Mouse (Mus musculus): ENCODE results near the gene Col5a1. TPM values are rescaled to one million over a fixed set of nuclear protein-coding genes. Genes with fewer than 3 reads are reported as not detected.

Gene Col5a1
- polyA plus RNA-seq, 1 experiment from 2014 or later, result 78.1 TPM

DNA sequence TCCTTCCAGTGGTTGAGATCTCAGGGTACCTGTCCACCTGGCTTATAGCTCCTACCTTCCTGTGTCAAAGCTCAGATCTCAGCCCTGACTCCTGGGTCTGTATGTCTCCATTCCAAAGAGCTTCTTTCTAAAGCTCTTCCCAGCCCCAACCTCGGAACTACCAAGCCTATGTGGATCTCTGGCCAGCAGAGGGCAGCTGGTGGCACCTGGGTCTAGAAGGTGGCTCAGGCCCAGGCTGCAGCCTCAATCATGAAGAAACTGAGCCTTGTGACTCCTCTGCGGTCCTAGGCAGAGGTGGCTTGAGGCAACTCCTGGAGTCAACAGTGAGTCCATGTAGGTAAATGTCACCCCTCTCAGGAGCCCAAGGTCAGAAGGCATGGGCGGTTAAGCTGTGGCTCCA, 97.7 kb downstream of the Col5a1 start:
- no peak for ATAC-seq
- H3K27ac ChIP-seq (ENCODE audit: low read length), result no peak overlapping the region

DNA sequence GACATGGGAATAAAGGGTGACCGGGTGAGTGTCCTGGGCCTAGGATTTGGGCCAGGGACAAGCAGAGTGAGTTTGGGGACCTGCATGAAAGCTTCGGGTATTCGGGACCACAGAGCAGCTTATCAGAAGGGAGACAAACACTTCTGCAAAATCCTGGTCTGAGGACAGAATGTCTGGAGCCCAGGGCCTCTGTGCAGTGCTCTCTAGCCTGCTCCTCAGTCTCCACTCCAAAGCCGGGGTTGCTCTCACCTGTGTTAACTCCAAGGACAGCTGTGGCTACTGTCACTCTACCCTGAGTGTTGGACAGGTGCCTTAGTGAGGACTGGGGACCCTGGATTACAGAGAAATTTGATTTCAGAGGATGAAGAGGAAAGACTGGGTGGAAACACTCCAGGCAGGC, 100.5 kb downstream of the Col5a1 start:
- Histone ChIP-seq H3K9ac (ENCODE audit: low read depth, low read length) (no peak overlapping the region), H3K4me2 (ENCODE audit: low read depth, low read length) (no peak overlapping the region), H3K9me3 (ENCODE audit: control insufficient read depth, low read length) (no peaks in the 10 kb centered on the region), H3K4me1 (ENCODE audit: control insufficient read depth, insufficient read depth, low read length) (no peaks in the 10 kb centered on the region), H3K27me3 (replicated peaks; ENCODE audit: control insufficient read depth, insufficient read depth, low read length) (no peaks in the 10 kb centered on the region), H3K4me3 (ENCODE audit: low read length) (no peak overlapping the region), H3K27ac (ENCODE audit: low read length) (no peak overlapping the region), H3K36me3 (ENCODE audit: control insufficient read depth, insufficient read depth, low read length) (no peaks in the 10 kb centered on the region)
- WGBS, result 89% methylated on average over 4 of the region's 4 CpGs
- ATAC-seq, result no peak

More for the DNA sequence above, 97.7 kb downstream of the Col5a1 start:
- Histone ChIP-seq H3K4me1 (ENCODE audit: control insufficient read depth, insufficient read depth, low read length) (no peaks in the 10 kb centered on the region), H3K9me3 (ENCODE audit: control insufficient read depth, low read length) (no peaks in the 10 kb centered on the region), H3K4me2 (ENCODE audit: low read depth, low read length) (no peak overlapping the region), H3K9ac (ENCODE audit: low read depth, low read length) (no peak overlapping the region), H3K4me3 (ENCODE audit: low read length) (no peak overlapping the region), H3K36me3 (ENCODE audit: control insufficient read depth, insufficient read depth, low read length) (no peaks in the 10 kb centered on the region), H3K27me3 (replicated peaks; ENCODE audit: control insufficient read depth, insufficient read depth, low read length) (no peaks in the 10 kb centered on the region)
- 54% methylated on average over 3 of the region's 3 CpGs for WGBS

DNA sequence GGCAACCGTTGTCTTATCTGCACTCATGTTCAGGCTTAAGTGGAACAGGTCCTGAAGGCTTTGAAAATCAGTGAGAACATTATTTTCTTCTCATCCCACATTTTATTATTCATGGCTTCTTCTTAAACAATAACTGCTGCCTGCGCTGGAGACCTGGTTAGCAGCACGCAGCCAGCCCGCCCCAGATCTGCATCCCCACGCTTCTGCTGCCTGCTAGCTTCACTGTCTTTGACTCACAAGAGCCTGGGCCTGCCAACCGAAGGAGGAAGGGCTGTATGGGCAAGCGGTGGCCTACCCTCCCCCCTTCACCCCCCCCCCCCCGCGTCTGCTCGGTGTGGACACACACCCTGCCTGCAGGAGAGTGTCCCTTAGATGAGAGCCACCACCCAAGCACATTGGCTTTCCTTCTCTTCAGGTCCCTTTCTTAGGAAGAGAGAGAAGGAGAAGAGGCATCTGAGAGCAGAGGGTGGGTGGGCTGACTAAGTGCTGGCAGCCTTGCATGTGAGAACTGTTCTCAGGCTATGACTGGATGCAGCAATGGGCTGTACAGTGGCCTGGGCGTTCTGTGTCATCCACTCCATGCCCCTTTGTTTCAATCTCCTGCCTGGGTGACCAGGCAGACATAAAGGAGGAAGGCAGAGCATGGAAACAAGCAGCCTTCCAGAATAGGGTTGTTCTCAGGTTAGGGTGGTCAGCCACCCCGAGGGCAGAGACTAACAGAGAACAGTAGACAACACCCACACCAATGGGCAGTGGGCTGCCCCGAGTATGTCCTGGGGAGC, 104.4 kb downstream of the Col5a1 start:
- no peaks in the 10 kb centered on the region for H3K36me3 ChIP-seq (ENCODE audit: control insufficient read depth, insufficient read depth, low read length)
- H3K27me3 ChIP-seq (replicated peaks; ENCODE audit: control insufficient read depth, insufficient read depth, low read length), result no peaks in the 10 kb centered on the region
- no peaks in the 10 kb centered on the region for H3K9me3 ChIP-seq (ENCODE audit: control insufficient read depth, low read length)
- H3K4me3 ChIP-seq (ENCODE audit: low read length), result no peak overlapping the region
- no peaks in the 10 kb centered on the region for H3K4me1 ChIP-seq (ENCODE audit: control insufficient read depth, insufficient read depth, low read length)
- 85% methylated on average over 13 of the region's 13 CpGs for WGBS
- H3K4me2 ChIP-seq (ENCODE audit: low read depth, low read length), result no peak overlapping the region
- no peak overlapping the region for H3K9ac ChIP-seq (ENCODE audit: low read depth, low read length)
- ATAC-seq, result no peak
- no peak overlapping the region for H3K27ac ChIP-seq (ENCODE audit: low read length)

DNA sequence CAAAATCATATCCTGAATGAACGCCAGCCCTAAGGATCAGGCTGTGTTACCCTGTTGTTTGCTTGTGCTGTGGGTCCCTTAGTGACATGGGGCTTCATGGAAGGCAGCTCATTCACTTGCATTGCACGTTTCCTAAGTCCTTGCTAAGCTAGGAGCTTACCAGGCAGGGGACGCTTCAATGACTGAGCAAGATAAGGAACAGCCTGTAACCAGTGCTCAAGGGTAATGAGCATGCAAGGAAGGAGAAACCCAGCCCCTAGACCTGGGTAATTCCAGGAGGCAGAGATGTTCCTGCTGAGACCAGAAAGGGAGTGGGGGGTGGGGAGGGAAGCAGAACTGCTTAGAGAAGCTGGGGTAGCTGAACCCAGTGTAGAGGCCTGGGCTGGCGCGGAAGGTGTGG, 107.2 kb downstream of the Col5a1 start:
- 69% methylated on average over 5 of the region's 5 CpGs for WGBS
- peaks cover 5% of the 10 kb centered on the region; the same call in 1 of the 2 replicates for H3K36me3 ChIP-seq (ENCODE audit: control insufficient read depth, insufficient read depth, low read length)
- no peaks in the 10 kb centered on the region for H3K4me1 ChIP-seq (ENCODE audit: control insufficient read depth, insufficient read depth, low read length)
- H3K9ac ChIP-seq (ENCODE audit: low read depth, low read length), result no peak overlapping the region
- H3K27me3 ChIP-seq (replicated peaks; ENCODE audit: control insufficient read depth, insufficient read depth, low read length), result no peaks in the 10 kb centered on the region
- H3K4me3 ChIP-seq (ENCODE audit: low read length), result no peak overlapping the region
- ATAC-seq, result no peak
- no peaks in the 10 kb centered on the region for H3K9me3 ChIP-seq (ENCODE audit: control insufficient read depth, low read length)
- no peak overlapping the region for H3K27ac ChIP-seq (ENCODE audit: low read length)
- H3K4me2 ChIP-seq (ENCODE audit: low read depth, low read length), result no peak overlapping the region

DNA sequence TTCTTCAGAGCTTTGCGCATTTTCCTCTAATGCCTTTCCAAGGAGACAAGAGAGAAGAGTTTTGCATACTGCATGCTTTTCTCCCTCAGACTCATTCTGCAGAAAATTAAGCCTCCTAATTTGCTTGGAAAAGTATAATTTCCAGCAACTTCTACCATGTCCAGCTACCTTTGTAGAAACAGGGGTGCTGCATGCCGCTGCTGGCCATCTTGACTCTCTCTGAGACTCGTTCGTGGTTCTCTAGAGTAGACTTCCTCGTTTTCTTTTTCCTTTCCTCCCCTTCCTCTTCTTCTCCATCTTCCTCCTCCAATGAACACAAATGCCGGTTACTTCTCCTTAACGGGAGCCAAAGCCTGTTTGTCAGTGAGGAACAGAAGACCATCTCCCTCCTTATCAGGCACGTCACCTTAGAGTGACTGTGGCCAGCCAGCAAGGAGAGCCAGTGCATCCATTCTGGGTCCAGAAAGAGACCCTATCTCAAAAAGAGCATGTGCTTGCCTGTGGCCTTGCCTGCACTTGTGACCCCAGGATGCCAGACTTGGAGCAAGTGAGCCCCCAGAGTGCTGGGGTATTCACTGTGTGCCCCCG, 113.9 kb downstream of the Col5a1 start:
- H3K27ac ChIP-seq (ENCODE audit: low read length), result no peak overlapping the region
- no peaks in the 10 kb centered on the region for H3K4me1 ChIP-seq (ENCODE audit: control insufficient read depth, insufficient read depth, low read length)
- no peak overlapping the region for H3K4me3 ChIP-seq (ENCODE audit: low read length)
- H3K4me2 ChIP-seq (ENCODE audit: low read depth, low read length), result no peak overlapping the region
- H3K9ac ChIP-seq (ENCODE audit: low read depth, low read length), result no peak overlapping the region
- no peaks in the 10 kb centered on the region for H3K27me3 ChIP-seq (replicated peaks; ENCODE audit: control insufficient read depth, insufficient read depth, low read length)
- 87% methylated on average over 9 of the region's 9 CpGs for WGBS
- H3K9me3 ChIP-seq (ENCODE audit: control insufficient read depth, low read length), result no peaks in the 10 kb centered on the region
- H3K36me3 ChIP-seq (ENCODE audit: control insufficient read depth, insufficient read depth, low read length), result peaks cover 11% of the 10 kb centered on the region
- ATAC-seq, result no peak

DNA sequence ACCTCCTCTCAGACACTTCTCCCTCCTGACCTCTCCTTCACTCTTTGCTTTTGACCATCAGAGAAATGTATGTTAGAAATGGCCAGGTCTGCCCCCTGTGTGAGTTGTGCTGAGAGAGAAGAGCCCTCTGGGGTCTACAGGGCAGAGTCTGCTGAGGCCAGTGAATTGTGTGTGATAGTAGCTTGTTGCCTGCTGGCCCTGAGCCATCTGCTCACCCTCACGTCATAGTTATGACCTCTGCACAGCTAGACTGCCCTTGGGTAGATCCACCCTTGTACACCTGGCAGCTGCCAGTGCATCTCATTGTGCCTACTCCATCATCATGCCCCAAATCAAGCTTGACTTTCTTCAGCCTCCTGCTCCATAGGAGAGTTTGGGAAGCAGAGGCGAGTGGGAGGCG, 114.4 kb downstream of the Col5a1 start:
- H3K9me3 ChIP-seq (ENCODE audit: control insufficient read depth, low read length), result no peaks in the 10 kb centered on the region
- H3K27ac ChIP-seq (ENCODE audit: low read length), result no peak overlapping the region
- peaks cover 11% of the 10 kb centered on the region for H3K36me3 ChIP-seq (ENCODE audit: control insufficient read depth, insufficient read depth, low read length)
- 88% methylated on average over 3 of the region's 3 CpGs for WGBS
- no peak for ATAC-seq
- no peak overlapping the region for H3K4me2 ChIP-seq (ENCODE audit: low read depth, low read length)
- H3K9ac ChIP-seq (ENCODE audit: low read depth, low read length), result no peak overlapping the region
- H3K4me1 ChIP-seq (ENCODE audit: control insufficient read depth, insufficient read depth, low read length), result no peaks in the 10 kb centered on the region
- H3K4me3 ChIP-seq (ENCODE audit: low read length), result no peak overlapping the region
- H3K27me3 ChIP-seq (replicated peaks; ENCODE audit: control insufficient read depth, insufficient read depth, low read length), result no peaks in the 10 kb centered on the region

DNA sequence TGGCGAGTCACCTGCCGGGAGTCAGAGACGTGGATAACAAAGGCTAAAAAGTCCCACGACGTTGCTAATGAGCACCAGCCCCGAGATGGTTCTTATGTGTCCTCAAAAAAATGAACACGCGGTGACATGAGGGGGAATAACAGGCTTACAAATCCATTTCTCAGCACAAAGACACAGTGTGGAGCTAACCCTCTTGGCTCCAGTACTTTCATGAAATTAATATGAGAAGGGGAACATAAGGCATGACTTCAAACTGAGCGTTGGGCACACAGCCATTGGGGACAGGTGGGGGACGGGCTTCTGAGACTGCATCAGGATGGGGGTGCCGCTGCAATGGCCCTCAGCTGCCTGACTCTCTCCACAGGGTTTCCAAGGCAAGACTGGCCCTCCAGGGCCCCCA, 115.0 kb downstream of the Col5a1 start:
- 87% methylated on average over 11 of the region's 11 CpGs for WGBS
- Histone ChIP-seq H3K27ac (ENCODE audit: low read length) (no peak overlapping the region), H3K27me3 (replicated peaks; ENCODE audit: control insufficient read depth, insufficient read depth, low read length) (no peaks in the 10 kb centered on the region), H3K4me1 (ENCODE audit: control insufficient read depth, insufficient read depth, low read length) (no peaks in the 10 kb centered on the region), H3K4me2 (ENCODE audit: low read depth, low read length) (no peak overlapping the region), H3K4me3 (ENCODE audit: low read length) (no peak overlapping the region), H3K9me3 (ENCODE audit: control insufficient read depth, low read length) (no peaks in the 10 kb centered on the region), H3K36me3 (ENCODE audit: control insufficient read depth, insufficient read depth, low read length) (peaks cover 11% of the 10 kb centered on the region), H3K9ac (ENCODE audit: low read depth, low read length) (no peak overlapping the region)
- ATAC-seq, result no peak

DNA sequence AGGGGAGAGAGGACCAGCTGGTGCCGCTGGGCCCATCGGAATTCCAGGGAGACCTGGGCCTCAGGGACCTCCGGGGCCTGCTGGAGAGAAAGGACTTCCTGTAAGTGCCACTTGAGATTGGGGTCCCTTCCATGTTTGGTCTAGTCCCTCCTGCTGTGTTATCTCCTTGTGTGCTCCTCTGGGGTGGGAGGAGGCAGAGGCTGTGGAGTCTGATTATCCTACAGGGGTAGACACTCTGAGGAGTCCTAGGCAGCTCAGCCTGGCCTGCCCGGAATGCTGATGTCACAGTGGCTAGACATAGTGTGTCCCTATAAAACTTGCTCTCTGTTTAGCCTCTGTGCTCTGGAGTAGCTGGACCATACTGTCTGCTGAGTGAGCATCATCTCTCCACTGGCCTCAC, 119.0 kb downstream of the Col5a1 start:
- no peak overlapping the region for H3K9ac ChIP-seq (ENCODE audit: low read depth, low read length)
- H3K9me3 ChIP-seq (ENCODE audit: control insufficient read depth, low read length), result no peaks in the 10 kb centered on the region
- peak; percentile 69 for ATAC-seq
- H3K36me3 ChIP-seq (ENCODE audit: control insufficient read depth, insufficient read depth, low read length), result peaks cover 6% of the 10 kb centered on the region; the same call in 1 of the 2 replicates
- WGBS, result 84% methylated on average over 4 of the region's 4 CpGs
- no peaks in the 10 kb centered on the region for H3K4me1 ChIP-seq (ENCODE audit: control insufficient read depth, insufficient read depth, low read length)
- H3K27ac ChIP-seq (ENCODE audit: low read length), result no peak overlapping the region
- H3K27me3 ChIP-seq (replicated peaks; ENCODE audit: control insufficient read depth, insufficient read depth, low read length), result no peaks in the 10 kb centered on the region
- no peak overlapping the region for H3K4me2 ChIP-seq (ENCODE audit: low read depth, low read length)
- H3K4me3 ChIP-seq (ENCODE audit: low read length), result no peak overlapping the region

DNA sequence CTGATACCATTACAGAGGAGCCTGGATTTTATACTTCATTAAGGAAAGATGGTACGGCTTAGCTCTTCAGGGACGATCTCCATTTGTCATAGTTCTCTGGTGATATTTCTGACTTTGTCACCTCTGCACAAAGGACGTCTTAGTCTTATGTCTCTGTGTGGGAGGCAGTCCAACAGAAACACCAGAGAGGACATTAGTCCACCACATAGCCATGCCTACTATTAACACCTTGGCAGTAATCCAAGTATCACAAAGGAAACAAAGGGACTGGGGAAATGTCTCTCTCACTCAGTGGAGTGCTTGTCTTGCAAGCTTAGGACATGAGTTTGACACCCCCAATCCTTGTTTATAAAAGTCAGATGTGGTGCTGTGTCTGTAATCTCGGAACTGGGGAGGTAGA, 122.0 kb downstream of the Col5a1 start:
- Histone ChIP-seq H3K27me3 (replicated peaks; ENCODE audit: control insufficient read depth, insufficient read depth, low read length) (no peaks in the 10 kb centered on the region), H3K4me2 (ENCODE audit: low read depth, low read length) (no peak overlapping the region), H3K9me3 (ENCODE audit: control insufficient read depth, low read length) (no peaks in the 10 kb centered on the region), H3K4me3 (ENCODE audit: low read length) (no peak overlapping the region), H3K36me3 (ENCODE audit: control insufficient read depth, insufficient read depth, low read length) (no peaks in the 10 kb centered on the region), H3K4me1 (ENCODE audit: control insufficient read depth, insufficient read depth, low read length) (no peaks in the 10 kb centered on the region), H3K9ac (ENCODE audit: low read depth, low read length) (no peak overlapping the region), H3K27ac (ENCODE audit: low read length) (no peak overlapping the region)
- 61% methylated on average over 4 of the region's 4 CpGs for WGBS
- ATAC-seq, result no peak

Data from intestine, embryonic 16.5 days (tissue).